Mouse (Mus musculus): ENCODE data around the gene Ttc41.

Ttc41 gene

GRCm38 (mm10) chr10:86825871-86826522, 120.4 kb downstream of the Ttc41 start:
- DNase-seq (ENCODE audit: low spot score) = no peak
